Mouse (Mus musculus): ENCODE results near the gene Polr1c. TPM values are rescaled to one million over a fixed set of nuclear protein-coding genes. Genes with fewer than 3 reads are reported as not detected.

The Polr1c gene
- polyA plus RNA-seq, 1 experiment from 2014 or later = 36.3 TPM

DNA sequence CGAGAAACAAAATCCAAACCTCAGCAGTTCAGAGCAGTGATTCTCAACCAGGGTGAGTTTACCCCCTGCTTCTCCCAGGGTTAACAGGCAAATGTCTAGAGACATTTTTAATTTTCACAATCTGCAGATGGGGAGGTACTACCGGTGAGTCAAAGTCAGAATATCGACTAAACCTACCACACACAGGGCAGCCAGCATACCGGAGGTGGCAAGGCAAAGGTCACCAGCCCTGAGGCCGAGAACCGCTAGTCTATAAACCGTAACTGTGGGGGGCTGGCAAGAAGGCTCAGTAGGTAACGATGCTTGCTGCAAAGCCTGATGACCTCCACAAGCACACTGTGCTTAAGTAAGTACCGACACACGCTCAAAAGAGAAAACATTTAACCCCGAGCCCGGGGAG, 17.6 kb upstream of the Polr1c start:
- Histone ChIP-seq H3K4me3 (no peak overlapping the region), H3K4me1 (replicated peaks) (peaks cover 34% of the 10 kb centered on the region), H3K27me3 (no peaks in the 10 kb centered on the region), H3K36me3 (peaks cover 47% of the 10 kb centered on the region), H3K27ac (no peak overlapping the region), H3K9ac (no peak overlapping the region), H3K4me2 (no peak overlapping the region), H3K9me3 (replicated peaks) (no peaks in the 10 kb centered on the region)
- 85% methylated on average over 12 of the region's 12 CpGs for WGBS
- ATAC-seq (replicated peaks; ENCODE audit: insufficient number of reproducible peaks, insufficient read depth, low FRiP score, low read depth) = no peak

DNA sequence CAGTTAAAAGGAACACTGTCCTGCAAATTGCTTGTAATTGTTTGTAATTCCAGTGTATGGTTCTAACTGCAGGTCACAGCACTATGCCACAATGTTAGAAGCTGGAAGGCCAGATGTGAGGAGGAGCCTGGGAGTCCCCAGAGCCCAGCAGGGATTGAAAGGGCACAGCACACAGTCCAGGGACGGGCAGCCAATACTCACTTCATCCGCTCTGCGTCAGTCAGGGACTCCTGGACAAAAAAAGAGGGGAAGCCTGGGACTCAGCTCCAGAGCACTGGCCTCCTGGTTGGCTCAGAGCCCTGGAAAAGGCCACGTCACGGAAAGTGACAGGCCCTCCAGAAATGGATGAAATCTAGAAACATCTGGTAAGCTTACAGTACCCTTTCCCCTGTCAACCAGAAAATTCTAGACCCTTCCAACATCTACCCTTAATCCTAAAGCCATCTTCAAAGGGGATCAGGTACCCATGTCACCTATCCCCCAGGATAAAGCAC, 14.4 kb upstream of the Polr1c start:
- Histone ChIP-seq H3K4me1 (replicated peaks) (peaks cover 14% of the 10 kb centered on the region), H3K36me3 (peaks cover 65% of the 10 kb centered on the region), H3K4me3 (no peak overlapping the region), H3K9me3 (replicated peaks) (no peaks in the 10 kb centered on the region), H3K9ac (no peak overlapping the region), H3K27me3 (no peaks in the 10 kb centered on the region), H3K27ac (no peak overlapping the region), H3K4me2 (no peak overlapping the region)
- ATAC-seq (replicated peaks; ENCODE audit: insufficient number of reproducible peaks, insufficient read depth, low FRiP score, low read depth) = no peak
- WGBS = 84% methylated on average over 5 of the region's 5 CpGs

DNA sequence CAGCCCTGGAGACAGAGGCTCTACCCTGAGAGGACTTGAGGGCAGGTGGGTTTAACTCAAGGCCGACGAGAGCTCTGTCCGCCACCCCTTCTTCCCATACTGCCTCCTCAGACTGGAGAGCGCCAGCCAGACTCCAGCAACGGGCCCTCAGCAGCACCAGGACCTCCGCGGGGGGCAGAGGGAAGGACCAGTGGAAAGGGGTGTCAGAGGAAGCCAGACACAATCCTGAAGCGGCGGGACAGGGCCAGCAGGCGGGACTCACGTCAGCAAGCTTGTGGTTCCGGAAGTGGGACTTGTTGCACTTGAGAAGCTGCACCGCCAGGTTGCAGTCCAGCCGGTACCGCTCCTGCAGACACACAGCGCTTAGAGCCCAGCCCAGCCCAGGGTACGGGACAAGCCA, 11.8 kb upstream of the Polr1c start:
- Histone ChIP-seq H3K9me3 (replicated peaks) (no peaks in the 10 kb centered on the region), H3K27me3 (peaks cover 9% of the 10 kb centered on the region), H3K9ac (no peak overlapping the region), H3K4me2 (no peak overlapping the region), H3K36me3 (peaks cover 59% of the 10 kb centered on the region), H3K4me1 (replicated peaks) (0 out of 2 replicates have a peak, but pooled peaks cover 2% of the 10 kb centered on the region), H3K4me3 (no peak overlapping the region), H3K27ac (peak overlapping the region; percentile 23; the same call in 1 of the 2 replicates)
- no peak for ATAC-seq (replicated peaks; ENCODE audit: insufficient number of reproducible peaks, insufficient read depth, low FRiP score, low read depth)
- whole genome bisulfite sequencing = 82% methylated on average over 17 of the region's 17 CpGs

DNA sequence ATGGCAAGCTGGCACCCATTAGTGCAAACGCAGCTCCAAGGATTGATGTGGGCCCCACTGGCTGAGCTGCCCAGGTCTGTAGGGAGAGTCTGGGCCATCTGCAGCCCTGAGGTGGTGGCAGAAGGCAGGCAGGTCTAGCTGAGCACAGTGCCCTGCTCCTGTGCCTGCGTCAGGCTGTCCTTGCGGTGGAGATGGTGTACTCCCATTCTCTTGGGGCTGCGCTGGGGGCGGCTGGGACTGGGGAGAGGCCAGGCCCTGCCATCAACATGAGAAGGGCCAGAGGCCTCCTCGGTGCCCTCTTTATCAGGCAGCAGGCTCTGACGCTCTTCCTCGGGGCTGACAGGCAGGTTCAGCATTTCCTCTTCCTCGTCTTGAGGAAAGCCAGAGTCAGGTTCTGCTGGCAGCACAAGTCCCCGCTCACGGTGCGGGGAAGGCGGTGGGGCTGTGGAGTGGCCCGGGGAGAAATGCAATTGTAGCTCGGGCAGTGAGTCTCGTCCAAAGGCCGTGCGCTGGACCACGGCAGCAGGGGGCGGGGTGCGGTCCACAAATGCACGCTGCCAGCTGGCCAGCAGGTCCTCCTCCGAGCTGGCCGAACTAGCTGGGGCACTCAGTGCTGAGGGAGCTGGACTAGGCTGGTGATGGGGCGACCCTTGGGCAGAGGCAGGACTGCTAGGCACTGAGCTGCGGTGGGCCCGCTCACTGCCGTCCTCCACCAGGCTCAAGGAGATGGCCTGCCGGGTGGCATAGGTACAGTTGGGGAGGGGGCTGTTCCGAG, 10.6 kb upstream of the Polr1c start:
- Histone ChIP-seq H3K4me1 (replicated peaks) (peaks cover 10% of the 10 kb centered on the region), H3K9ac (no peak overlapping the region), H3K36me3 (peaks cover 48% of the 10 kb centered on the region), H3K4me3 (no peak overlapping the region), H3K27me3 (peaks cover 18% of the 10 kb centered on the region), H3K27ac (no peak overlapping the region), H3K9me3 (replicated peaks) (no peaks in the 10 kb centered on the region), H3K4me2 (no peak overlapping the region)
- 0 out of 2 replicates have a peak, but pooled peaks have one; percentile 12 for ATAC-seq (replicated peaks; ENCODE audit: insufficient number of reproducible peaks, insufficient read depth, low FRiP score, low read depth)
- 77% methylated on average over 30 of the region's 30 CpGs for whole genome bisulfite sequencing

GRCm38 (mm10) chr17:46255147-46255546, 7.3 kb upstream of the Polr1c start:
- H3K4me1 ChIP-seq (replicated peaks) = peaks cover 17% of the 10 kb centered on the region
- no peak for ATAC-seq (replicated peaks; ENCODE audit: insufficient number of reproducible peaks, insufficient read depth, low FRiP score, low read depth)
- WGBS = 25% methylated on average over 6 of the region's 6 CpGs
- 0 out of 2 replicates have a peak overlapping the region, but pooled peaks have one; percentile 63 for H3K4me3 ChIP-seq
- H3K9ac ChIP-seq = no peak overlapping the region
- H3K4me2 ChIP-seq = peak overlapping the region; percentile 97; the same call in 1 of the 2 replicates
- H3K27ac ChIP-seq = no peak overlapping the region
- peaks cover 38% of the 10 kb centered on the region for H3K36me3 ChIP-seq
- no peaks in the 10 kb centered on the region for H3K9me3 ChIP-seq (replicated peaks)
- peaks cover 18% of the 10 kb centered on the region for H3K27me3 ChIP-seq

- Histone ChIP-seq H3K4me2 (peak overlapping the region; percentile 97), H3K4me3 (peak overlapping the region; percentile 63), H3K9ac (peak overlapping the region; percentile 47), H3K9me3 (replicated peaks) (no peaks in the 10 kb centered on the region), H3K27ac (no peak overlapping the region), H3K27me3 (peaks cover 18% of the 10 kb centered on the region), H3K4me1 (replicated peaks) (peaks cover 23% of the 10 kb centered on the region), H3K36me3 (peaks cover 32% of the 10 kb centered on the region)
- 0% methylated on average over 53 of the region's 54 CpGs for WGBS
- ATAC-seq (replicated peaks; ENCODE audit: insufficient number of reproducible peaks, insufficient read depth, low FRiP score, low read depth) = peak; percentile 13; the same call in 1 of the 2 replicates
These were observed 6.3 kb upstream of the Polr1c start for GRCm38 (mm10) chr17:46254106-46254505.

- no peaks in the 10 kb centered on the region for H3K9me3 ChIP-seq (replicated peaks)
- no peak within 1 kb of the TSS for H3K27ac ChIP-seq
- peaks cover 18% of the 10 kb centered on the region for H3K27me3 ChIP-seq
- peaks cover 27% of the 10 kb centered on the region for H3K36me3 ChIP-seq
- peaks cover 28% of the 10 kb centered on the region for H3K4me1 ChIP-seq (replicated peaks)
- peak within 1 kb of the TSS; percentile 47 for H3K9ac ChIP-seq
- H3K4me2 ChIP-seq = peak within 1 kb of the TSS; percentile 97
- H3K4me3 ChIP-seq = peak within 1 kb of the TSS; percentile 63
- peak; percentile 76 for ATAC-seq (replicated peaks; ENCODE audit: insufficient number of reproducible peaks, insufficient read depth, low FRiP score, low read depth)
- WGBS = 2% methylated on average over 47 of the region's 48 CpGs
These were observed 5.7 kb upstream of the Polr1c start, which contains the start of gene Lrrc73 for GRCm38 (mm10) chr17:46253452-46254084. Gene Lrrc73, plus strand, starts transcription at chr17:46253531.

DNA sequence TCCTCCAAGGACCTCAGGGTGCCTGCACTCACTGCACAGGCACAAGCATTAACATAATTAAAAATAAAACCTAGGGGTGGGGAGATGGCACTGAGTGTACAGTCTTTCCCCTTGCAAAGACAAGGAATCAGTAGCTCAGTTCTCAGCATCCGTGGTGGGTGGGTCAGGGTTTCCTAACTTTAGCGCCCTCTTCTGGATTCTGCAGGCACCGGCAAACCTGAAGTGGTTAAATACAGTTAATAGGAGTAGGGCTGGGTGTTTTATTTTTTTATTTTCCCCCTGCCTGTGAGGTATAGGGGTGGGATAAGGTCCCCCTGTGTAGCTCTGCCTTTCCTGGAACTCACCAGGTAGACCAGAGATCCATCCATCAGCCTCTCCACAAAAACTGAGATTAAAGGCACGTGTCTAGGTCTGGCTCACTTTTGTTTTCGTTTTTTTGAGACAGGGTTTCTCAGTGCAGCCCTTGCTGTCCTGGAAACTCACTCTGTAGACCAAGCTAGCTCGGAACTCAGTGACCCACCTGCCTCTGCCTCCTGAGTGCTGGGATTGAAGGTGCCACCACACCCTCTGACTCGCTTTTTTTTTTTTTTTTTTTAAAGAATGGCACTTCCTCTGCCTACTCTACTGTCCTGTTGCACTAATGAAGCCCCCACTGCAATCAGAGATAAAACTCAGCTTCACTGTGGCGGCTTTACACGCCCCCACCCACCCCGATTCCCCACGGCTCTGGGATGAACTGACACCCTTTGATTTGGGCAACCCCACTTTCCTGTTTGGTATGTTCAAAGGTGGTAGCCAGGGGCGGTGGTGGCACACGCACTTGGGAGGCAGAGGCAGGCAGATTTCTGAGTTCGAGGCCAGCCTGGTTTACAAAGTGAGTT, 5.0 kb upstream of the Polr1c start:
- Histone ChIP-seq H3K27me3 (peaks cover 18% of the 10 kb centered on the region), H3K27ac (no peak overlapping the region), H3K4me1 (replicated peaks) (peaks cover 29% of the 10 kb centered on the region), H3K4me3 (peak overlapping the region; percentile 63), H3K9me3 (replicated peaks) (no peaks in the 10 kb centered on the region), H3K36me3 (peaks cover 25% of the 10 kb centered on the region), H3K9ac (no peak overlapping the region; the same call in 1 of the 2 replicates), H3K4me2 (peak overlapping the region; percentile 97)
- no peak for ATAC-seq (replicated peaks; ENCODE audit: insufficient number of reproducible peaks, insufficient read depth, low FRiP score, low read depth)
- 53% methylated on average over 14 of the region's 14 CpGs for WGBS

- no peak for ATAC-seq (replicated peaks; ENCODE audit: insufficient number of reproducible peaks, insufficient read depth, low FRiP score, low read depth)
- WGBS = 76% methylated on average over 7 of the region's 7 CpGs
- H3K27me3 ChIP-seq = peaks cover 18% of the 10 kb centered on the region
These were observed 3.3 kb upstream of the Polr1c start for GRCm38 (mm10) chr17:46251174-46251573.

DNA sequence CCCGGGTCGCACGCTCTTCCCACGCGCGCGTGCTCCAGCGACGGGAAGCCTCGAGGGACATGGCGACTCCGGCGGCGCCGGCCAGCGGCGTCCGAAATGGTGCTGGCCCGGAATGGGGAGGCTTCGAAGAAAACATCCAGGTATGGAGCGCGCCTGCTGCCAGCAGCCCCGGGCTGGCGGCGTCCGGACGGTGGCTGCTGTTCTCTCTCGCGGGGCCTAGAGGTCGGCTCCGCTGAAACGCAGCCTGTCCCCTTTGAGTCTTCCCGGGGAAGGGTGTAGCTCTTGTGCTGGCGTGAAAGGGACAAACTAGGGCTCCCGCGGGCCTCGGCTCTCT, 302 bp upstream of the Polr1c start:
- Histone ChIP-seq H3K4me2 (peak overlapping the region; percentile 84), H3K4me1 (replicated peaks) (peaks cover 26% of the 10 kb centered on the region), H3K27me3 (no peaks in the 10 kb centered on the region), H3K9me3 (replicated peaks) (no peaks in the 10 kb centered on the region), H3K27ac (peak overlapping the region; percentile 78), H3K36me3 (peaks cover 58% of the 10 kb centered on the region), H3K9ac (peak overlapping the region; percentile 90), H3K4me3 (peak overlapping the region; percentile 79)
- peak; percentile 32 for ATAC-seq (replicated peaks; ENCODE audit: insufficient number of reproducible peaks, insufficient read depth, low FRiP score, low read depth)
- under 1% methylated on average over 37 of the region's 37 CpGs for WGBS

More at GRCm38 (mm10) chr17:46251174-46251573, 3.3 kb upstream of the Polr1c start:
- Histone ChIP-seq H3K4me2 (no peak overlapping the region), H3K4me3 (no peak overlapping the region), H3K9me3 (replicated peaks) (no peaks in the 10 kb centered on the region), H3K9ac (no peak overlapping the region), H3K36me3 (peaks cover 28% of the 10 kb centered on the region), H3K4me1 (replicated peaks) (peaks cover 37% of the 10 kb centered on the region), H3K27ac (no peak overlapping the region)

DNA sequence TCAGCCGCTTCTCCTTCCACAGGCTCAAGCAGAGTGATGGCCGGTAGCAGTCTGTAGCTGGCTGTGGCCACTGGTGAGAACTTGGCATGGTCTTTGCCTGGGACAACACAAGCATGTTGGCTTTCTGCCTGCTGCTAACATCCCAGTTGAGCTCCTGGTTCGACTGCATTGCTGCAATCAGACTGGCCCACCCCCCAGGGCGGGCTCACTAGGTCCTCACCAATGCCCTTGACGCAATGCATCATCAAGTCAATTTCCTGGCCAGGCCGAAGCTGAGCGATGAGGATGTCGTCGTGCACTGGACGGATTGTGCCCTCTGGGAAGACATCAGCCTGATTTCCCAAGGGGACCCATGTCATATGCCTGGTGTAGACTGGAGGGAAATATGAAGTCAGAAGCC, 3.3 kb downstream of the Polr1c start:
- WGBS = 76% methylated on average over 10 of the region's 10 CpGs
- Histone ChIP-seq H3K9ac (no peak overlapping the region), H3K36me3 (peaks cover 61% of the 10 kb centered on the region), H3K9me3 (replicated peaks) (no peaks in the 10 kb centered on the region), H3K27ac (no peak overlapping the region), H3K4me2 (no peak overlapping the region), H3K27me3 (no peaks in the 10 kb centered on the region), H3K4me1 (replicated peaks) (peaks cover 24% of the 10 kb centered on the region), H3K4me3 (no peak overlapping the region)
- ATAC-seq (replicated peaks; ENCODE audit: insufficient number of reproducible peaks, insufficient read depth, low FRiP score, low read depth) = no peak
